Mouse (Mus musculus): Measurements from ENCODE around the gene Slc17a7. TPM values are rescaled to one million over a fixed set of nuclear protein-coding genes. Genes with fewer than 3 reads are reported as not detected.

Gene Slc17a7
- total and polyA plus RNA-seq, 3 experiments = 0.11 TPM; not detected in 2

GRCm38 (mm10) chr7:45161612-45162473, 1.9 kb upstream of the Slc17a7 start (continued):
- TF ChIP-seq GABPA (IDR thresholded peaks at IDR 0.05; ENCODE audit: insufficient replicate concordance, low read depth, low read length) = no peak
- no peak for TF ChIP-seq E2F4 (IDR thresholded peaks at IDR 0.05; ENCODE audit: insufficient replicate concordance, low read depth, low read length)
- peak; percentile 69 for TF ChIP-seq BHLHE40 (IDR thresholded peaks at IDR 0.05; ENCODE audit: low read depth, low read length)
- TF ChIP-seq PAX5 (IDR thresholded peaks at IDR 0.05; ENCODE audit: low read length) = no peak
- TF ChIP-seq ZNF384 (IDR thresholded peaks at IDR 0.05; ENCODE audit: low read depth, low read length) = no peak
- TF ChIP-seq KAT2A (IDR thresholded peaks at IDR 0.05; ENCODE audit: insufficient replicate concordance, low read length) = no peak
- no peak for TF ChIP-seq USF1 (IDR thresholded peaks at IDR 0.05; ENCODE audit: low read depth, low read length)
- TF ChIP-seq SMC3 (IDR thresholded peaks at IDR 0.05; ENCODE audit: low read depth, low read length) = peak; percentile 92
- no peak for TF ChIP-seq NELFE (IDR thresholded peaks at IDR 0.05; ENCODE audit: low read depth, low read length)

GRCm38 (mm10) chr7:45162551-45162950, 1.2 kb upstream of the Slc17a7 start:
- TF ChIP-seq TCF12 (IDR thresholded peaks at IDR 0.05; ENCODE audit: low read depth, low read length) = no peak
- no peak for TF ChIP-seq MYC (IDR thresholded peaks at IDR 0.05; ENCODE audit: low read depth, low read length)
- no peak overlapping the region for H3K27ac ChIP-seq (ENCODE audit: insufficient read depth, low read depth)
- H3K9me3 ChIP-seq (replicated peaks; ENCODE audit: low read length) = no peaks in the 10 kb centered on the region
- peaks cover 0 to 35% of the 10 kb centered on the region in 2 experiments for H3K36me3 ChIP-seq (replicated peaks in 1 of 2; ENCODE audit: control insufficient read depth in 1 of 2, insufficient read depth in 1 of 2, low read length in 1 of 2)
- in situ Hi-C loops (cut with MboI; ENCODE audit: low pct_ligation_motif_present, low pct_unique_long_range_greater_than_20kb, low sequenced_read_pairs) = loop anchor here (10.0 kb wide), 1 partner anchor 142 kb away; no protein-coding TSS in a partner anchor
- no peaks in the 10 kb centered on the region for H3K79me2 ChIP-seq (replicated peaks; ENCODE audit: control insufficient read depth, extremely low read depth, insufficient read depth, poor library complexity, severe bottlenecking)
- dilution Hi-C loops (cut with MboI; ENCODE audit: extremely low pct_ligation_motif_present, extremely low pct_unique_long_range_greater_than_20kb, low sequenced_read_pairs) = no loop called here
- DNase-seq (ENCODE audit: extremely low read depth) = no peak
- peak overlapping the region; percentile 65 for H3K4me2 ChIP-seq (ENCODE audit: insufficient read depth, low read depth, poor library complexity, severe bottlenecking)
- no peak overlapping the region for H3K4me3 ChIP-seq (replicated peaks in 1 of 3; ENCODE audit: low read depth in 2 of 3, low read length in 2 of 3, poor library complexity in 1 of 3)
- H3K27me3 ChIP-seq (replicated peaks) = peaks cover 47% of the 10 kb centered on the region
- no peak overlapping the region for H3K9ac ChIP-seq (ENCODE audit: insufficient read depth, low read depth)
- peaks cover 0 to 11% of the 10 kb centered on the region in 2 experiments; a peak in 3 of 4 replicates for H3K4me1 ChIP-seq (ENCODE audit: control insufficient read depth in 1 of 2, insufficient read depth in 2 of 2)

- no peak overlapping the region for H3K9ac ChIP-seq (ENCODE audit: insufficient read depth, low read depth)
- no peaks in the 10 kb centered on the region for H3K9me3 ChIP-seq (replicated peaks; ENCODE audit: low read length)
- TF ChIP-seq HCFC1 (IDR thresholded peaks at IDR 0.05; ENCODE audit: low read depth, low read length) = no peak
- TF ChIP-seq NRF1 (IDR thresholded peaks at IDR 0.05; ENCODE audit: low read depth, low read length) = no peak
- no peak for TF ChIP-seq USF2 (conservative IDR thresholded peaks at IDR 0.05; ENCODE audit: low read depth, low read length)
- TF ChIP-seq JUN (IDR thresholded peaks at IDR 0.05; ENCODE audit: insufficient read depth, low read depth, low read length) = no peak
- no peak for TF ChIP-seq BHLHE40 (IDR thresholded peaks at IDR 0.05; ENCODE audit: low read depth, low read length)
- no peak for DNase-seq (ENCODE audit: extremely low read depth)
- dilution Hi-C loops (cut with MboI; ENCODE audit: extremely low pct_ligation_motif_present, extremely low pct_unique_long_range_greater_than_20kb, low sequenced_read_pairs) = no loop called here
- H3K4me1 ChIP-seq (ENCODE audit: control insufficient read depth in 1 of 2, insufficient read depth in 2 of 2) = peaks cover 0 to 11% of the 10 kb centered on the region in 2 experiments; a peak in 3 of 4 replicates
- no peak overlapping the region for H3K4me2 ChIP-seq (ENCODE audit: insufficient read depth, low read depth, poor library complexity, severe bottlenecking)
- peaks cover 0 to 30% of the 10 kb centered on the region in 2 experiments for H3K36me3 ChIP-seq (replicated peaks in 1 of 2; ENCODE audit: control insufficient read depth in 1 of 2, insufficient read depth in 1 of 2, low read length in 1 of 2)
- in situ Hi-C loops (cut with MboI; ENCODE audit: low pct_ligation_motif_present, low pct_unique_long_range_greater_than_20kb, low sequenced_read_pairs) = loop anchor here (10.0 kb wide), 1 partner anchor 142 kb away; no protein-coding TSS in a partner anchor
- H3K79me2 ChIP-seq (replicated peaks; ENCODE audit: control insufficient read depth, extremely low read depth, insufficient read depth, poor library complexity, severe bottlenecking) = no peaks in the 10 kb centered on the region
- H3K27me3 ChIP-seq (replicated peaks) = peaks cover 52% of the 10 kb centered on the region
- no peak overlapping the region for H3K4me3 ChIP-seq (replicated peaks in 1 of 3; ENCODE audit: low read depth in 2 of 3, low read length in 2 of 3, poor library complexity in 1 of 3)
- no peak overlapping the region for H3K27ac ChIP-seq (ENCODE audit: insufficient read depth, low read depth)
Observed at GRCm38 (mm10) chr7:45162996-45163615, 643 bp upstream of the Slc17a7 start.
